Mouse (Mus musculus): ENCODE results near the gene Gm10295.

DNA sequence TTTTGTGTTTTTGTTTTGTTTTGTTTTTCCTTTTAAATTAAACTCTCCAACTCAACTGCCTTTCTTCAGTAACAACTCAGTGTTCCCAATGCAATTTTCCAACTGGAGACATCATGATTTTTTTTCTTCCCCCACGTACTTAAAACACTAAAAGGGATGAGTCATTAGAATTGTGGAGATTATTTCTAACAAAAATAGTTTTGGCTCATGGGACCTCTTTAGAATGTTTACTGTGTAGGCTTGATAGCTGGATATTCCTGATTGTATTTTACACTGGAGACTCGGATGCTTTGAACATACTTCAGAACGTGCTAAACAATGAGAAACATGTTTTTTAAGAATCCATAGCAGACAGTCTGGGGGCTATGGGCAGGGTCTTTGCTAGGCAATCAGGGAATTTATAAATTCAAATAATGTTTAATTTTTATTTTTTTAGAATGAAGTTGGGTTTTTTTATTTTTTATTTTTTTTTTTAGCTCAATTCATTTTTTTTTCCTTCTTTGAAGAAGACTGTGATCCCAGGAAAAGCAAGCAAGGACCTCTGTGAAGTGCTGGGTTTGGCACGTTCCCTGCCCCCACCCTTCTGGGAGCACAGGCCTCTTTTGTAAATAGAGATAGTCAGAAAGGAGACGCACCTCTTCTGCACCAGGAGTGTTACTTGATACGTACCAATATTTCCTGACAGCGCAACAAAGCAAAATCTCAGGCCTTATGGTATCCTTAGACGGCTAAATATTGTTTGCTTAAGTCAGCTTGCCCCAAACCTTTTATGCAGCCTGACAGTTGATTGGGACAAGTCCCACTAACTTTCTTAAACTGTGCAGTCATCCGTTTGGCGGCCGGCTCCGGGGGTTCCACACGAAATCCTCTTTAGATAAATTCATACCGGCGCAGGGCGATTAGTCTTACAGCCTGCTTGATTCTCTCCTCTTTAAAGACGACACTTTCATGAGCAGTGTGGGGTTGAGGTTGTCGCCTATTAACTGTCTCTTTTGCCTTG, 28.8 kb upstream of the Gm10295 start:
- TF ChIP-seq CTCF (IDR thresholded peaks at IDR 0.05) (no peak), EP300 (IDR thresholded peaks at IDR 0.05) (no peak)

Data from lung, postnatal 0 days (tissue).